Mouse (Mus musculus) CH12.LX (cell line): ENCODE measurements at regions not wholly inside any gene's neighbourhood (a gene's known extent, or its start where the extent isn't known, plus 50 kb on each side); places are given as distances from the start of the nearest gene placed in this dataset.

Source experiments
- CHD2 ChIP-seq: IDR thresholded peaks from 2 replicates; pipeline ENCODE4 v1.6.1; 2011; ENCODE audit warnings: low read length, improper control_type of control experiment
- CTCF ChIP-seq, 2 experiments: IDR thresholded peaks in 1 of 2; conservative IDR thresholded peaks in 1 of 2; 2 replicates each; pipeline ENCODE4 v1.5.1; 2011 to 2012; ENCODE audit warnings: low read depth in 2 of 2, low read length in 2 of 2, improper control_type of control experiment in 1 of 2, inconsistent platforms in 1 of 2, mild to moderate bottlenecking in 1 of 2, moderate library complexity in 1 of 2
- EP300 ChIP-seq: IDR thresholded peaks from 2 replicates; pipeline ENCODE4 v1.6.1; 2011; ENCODE audit warnings: low read length, improper control_type of control experiment
- ETS1 ChIP-seq: conservative IDR thresholded peaks from 2 replicates; pipeline ENCODE4 v1.6.1; 2012; ENCODE audit warnings: low read depth, mild to moderate bottlenecking, inconsistent platforms, low read length, improper control_type of control experiment, moderate library complexity
- HCFC1 ChIP-seq: IDR thresholded peaks from 2 replicates; pipeline ENCODE4 v1.6.1; 2012; ENCODE audit warnings: low read depth, mild to moderate bottlenecking, inconsistent platforms, low read length, improper control_type of control experiment
- MAX ChIP-seq: IDR thresholded peaks from 2 replicates; pipeline ENCODE4 v1.6.1; 2011; ENCODE audit warnings: low read length, improper control_type of control experiment
- NRF1 ChIP-seq: IDR thresholded peaks from 2 replicates; pipeline ENCODE4 v1.6.1; 2014; ENCODE audit warnings: low read depth, mild to moderate bottlenecking, inconsistent platforms, low read length, improper control_type of control experiment, moderate library complexity
- POLR2A ChIP-seq: IDR thresholded peaks from 2 replicates; pipeline ENCODE4 v1.6.1; 2011; ENCODE audit warnings: low read depth, mild to moderate bottlenecking, improper control_type of control experiment, low read length
- SIN3A ChIP-seq: IDR thresholded peaks from 2 replicates; pipeline ENCODE4 v1.6.1; 2012; ENCODE audit warnings: low read length, improper control_type of control experiment, inconsistent platforms
- SMC3 ChIP-seq: IDR thresholded peaks from 2 replicates; pipeline ENCODE4 v1.6.1; 2011; ENCODE audit warnings: low read depth, low read length, improper control_type of control experiment
- UBTF ChIP-seq: IDR thresholded peaks from 2 replicates; pipeline ENCODE4 v1.6.1; 2012; ENCODE audit warnings: low read depth, mild to moderate bottlenecking, inconsistent platforms, low read length, improper control_type of control experiment, moderate library complexity
- USF1 ChIP-seq: IDR thresholded peaks from 2 replicates; pipeline ENCODE4 v1.6.1; 2014; ENCODE audit warnings: low read depth, mild to moderate bottlenecking, inconsistent platforms, low read length, improper control_type of control experiment
- ZC3H11A ChIP-seq: IDR thresholded peaks from 2 replicates; pipeline ENCODE4 v1.6.1; 2012; ENCODE audit warnings: low read depth, mild to moderate bottlenecking, inconsistent platforms, low read length, improper control_type of control experiment

- no peak for TF ChIP-seq CTCF (conservative IDR thresholded peaks at IDR 0.05 in 1 of 2, IDR thresholded peaks at IDR 0.05 in 1 of 2; ENCODE audit: low read depth in 2 of 2, low read length in 2 of 2)
- TF ChIP-seq SIN3A = no peak
- TF ChIP-seq UBTF = no peak
- TF ChIP-seq MAX = no peak
- no peak for TF ChIP-seq SMC3
- no peak for TF ChIP-seq NRF1
- TF ChIP-seq POLR2A = no peak
- no peak for TF ChIP-seq EP300
- no peak for TF ChIP-seq USF1
- no peak for TF ChIP-seq ZC3H11A
- no peak for TF ChIP-seq ETS1
- no peak for TF ChIP-seq CHD2
- no peak for TF ChIP-seq HCFC1
Observed at GRCm38 (mm10) chr9:23062057-23062655, 160.7 kb upstream of the Bmper start.
